Mouse (Mus musculus): Measurements from ENCODE around the gene Comt. TPM values are rescaled to one million over a fixed set of nuclear protein-coding genes. Genes with fewer than 3 reads are reported as not detected.

Comt gene
- total RNA-seq, 2 experiments from 2014 or later, result 55.3 to 59.8 TPM

GRCm38 (mm10) chr16:18411802-18412476, 14.7 kb downstream of the Comt start:
- peak in 1 of 2 experiments; percentile 61 for DNase-seq (ENCODE audit: low spot score in 2 of 2)

- DNase-seq (ENCODE audit: low spot score in 2 of 2), result no peak
Observed at GRCm38 (mm10) chr16:18411026-18411649, 15.5 kb downstream of the Comt start.

- DNase-seq (ENCODE audit: low spot score in 2 of 2), result no peak
Observed at GRCm38 (mm10) chr16:18410418-18410817, 16.2 kb downstream of the Comt start.

GRCm38 (mm10) chr16:18409776-18410175, 16.9 kb downstream of the Comt start:
- DNase-seq (ENCODE audit: low spot score in 2 of 2), result no peak

- DNase-seq (ENCODE audit: low spot score in 2 of 2), result no peak
Observed at GRCm38 (mm10) chr16:18407912-18408311, 18.7 kb downstream of the Comt start.

- peak; percentile 71 to 79 for DNase-seq (ENCODE audit: low spot score in 2 of 2)
Observed at GRCm38 (mm10) chr16:18406293-18406692, 20.4 kb downstream of the Comt start.

GRCm38 (mm10) chr16:18405876-18406275, 20.8 kb downstream of the Comt start:
- DNase-seq (ENCODE audit: low spot score in 2 of 2), result no peak

GRCm38 (mm10) chr16:18405091-18405854, 21.4 kb downstream of the Comt start:
- no peak for DNase-seq (ENCODE audit: low spot score in 2 of 2)

GRCm38 (mm10) chr16:18403285-18403684, 23.4 kb downstream of the Comt start:
- no peak for DNase-seq (ENCODE audit: low spot score in 2 of 2)

GRCm38 (mm10) chr16:18400472-18401216, 26.0 kb downstream of the Comt start:
- DNase-seq (ENCODE audit: low spot score in 2 of 2), result peak; percentile 62 to 70

GRCm38 (mm10) chr16:18400028-18400427, 26.6 kb downstream of the Comt start:
- DNase-seq (ENCODE audit: low spot score in 2 of 2), result no peak

GRCm38 (mm10) chr16:18396791-18397621, 29.6 kb downstream of the Comt start:
- no peak for DNase-seq (ENCODE audit: low spot score in 2 of 2)

- peak in 1 of 2 experiments; percentile 52 for DNase-seq (ENCODE audit: low spot score in 2 of 2)
Observed at GRCm38 (mm10) chr16:18396201-18396600, 30.5 kb downstream of the Comt start.

- DNase-seq (ENCODE audit: low spot score in 2 of 2), result no peak
Observed at GRCm38 (mm10) chr16:18395620-18396036, 31.0 kb downstream of the Comt start.

- no peak for DNase-seq (ENCODE audit: low spot score in 2 of 2)
Observed at GRCm38 (mm10) chr16:18394777-18395619, 31.7 kb downstream of the Comt start.

- DNase-seq (ENCODE audit: low spot score in 2 of 2), result no peak
Observed at GRCm38 (mm10) chr16:18394056-18394455, 32.6 kb downstream of the Comt start.

- DNase-seq (ENCODE audit: low spot score in 2 of 2), result no peak
Observed at GRCm38 (mm10) chr16:18393595-18393994, 33.1 kb downstream of the Comt start.

GRCm38 (mm10) chr16:18392469-18393426, 33.9 kb downstream of the Comt start:
- DNase-seq (ENCODE audit: low spot score in 2 of 2), result peak; percentile 69 to 80

Data from layer of hippocampus, postnatal 10 days (tissue).